In genomic region chr17:4740784-4741183, GRCm38 (mm10) we compare ENCODE assay signal across 13 mouse cellular contexts.
DNase-seq lines count a peak whose midpoint lies in the region; ATAC-seq lines count a peak whose summit lies in the region.
"Had no signal": no experiment of that assay in that cellular context is flagged by ENCODE, and none has a peak within 500 bp of the region (broad histone marks: within the 10 kb centered on the region; RNA-seq: fewer than 3 reads in every experiment).

No protein-coding gene starts in this region.

- H3K4me2 ChIP-seq in hindbrain, embryonic 16.5 days (ENCODE audit: low read length), result no peak overlapping the region
- H3K4me2 ChIP-seq: heart, embryonic 12.5 days; limb, embryonic 13.5 days had no signal

- intact Hi-C loops in left cerebral cortex, postnatal 14 days (cut with DNase I), result no loop called here

- no peaks in the 10 kb centered on the region for H3K27me3 ChIP-seq in hindbrain, embryonic 16.5 days (replicated peaks; ENCODE audit: control insufficient read depth, insufficient read depth, low read length)
- H3K27me3 ChIP-seq: heart, embryonic 12.5 days; limb, embryonic 13.5 days had no signal

- WGBS in hindbrain, embryonic 16.5 days, result 26% methylated on average over 5 of the region's 5 CpGs

- no peak overlapping the region for H3K9ac ChIP-seq in hindbrain, embryonic 16.5 days (ENCODE audit: low read depth, low read length)
- H3K9ac ChIP-seq: forebrain, postnatal 0 days; heart, embryonic 12.5 days; limb, embryonic 13.5 days had no signal

- peaks cover 3% of the 10 kb centered on the region; the same call in 1 of the 2 replicates for H3K4me1 ChIP-seq in hindbrain, embryonic 16.5 days (ENCODE audit: control insufficient read depth, insufficient read depth, low read depth, low read length)

- H3K27ac ChIP-seq in hindbrain, embryonic 16.5 days (ENCODE audit: low read depth, low read length), result no peak overlapping the region
- H3K27ac ChIP-seq: limb, embryonic 13.5 days had no signal

- ATAC-seq in hindbrain, embryonic 16.5 days, result peak; percentile 63; the same call in 1 of the 2 replicates
- ATAC-seq: forebrain, postnatal 0 days had no signal

- no peaks in the 10 kb centered on the region for H3K9me3 ChIP-seq in hindbrain, embryonic 16.5 days (ENCODE audit: control insufficient read depth, low read length)
- H3K9me3 ChIP-seq: heart, embryonic 12.5 days had no signal

- no peaks in the 10 kb centered on the region for H3K36me3 ChIP-seq in hindbrain, embryonic 16.5 days (ENCODE audit: control insufficient read depth, insufficient read depth, low read length)
- H3K36me3 ChIP-seq: heart, embryonic 12.5 days; limb, embryonic 13.5 days had no signal

- no peak overlapping the region for H3K4me3 ChIP-seq in hindbrain, embryonic 16.5 days (ENCODE audit: low read length)
- H3K4me3 ChIP-seq: heart, embryonic 12.5 days; limb, embryonic 13.5 days had no signal

- peak; percentile 13 to 27 for DNase-seq in cerebellum, adult 18-20 months
- no peak for DNase-seq in cerebellum, adult 9-11 months
- DNase-seq in left cerebral cortex, postnatal 14 days (ENCODE audit: low spot score in 2 of 2), result peak; percentile 39 to 54
- DNase-seq in left cerebral cortex, adult 11 months (ENCODE audit: low spot score), result no peak
- peak; percentile 62 for DNase-seq in retina, postnatal 1 day
- DNase-seq in lung, postnatal 36 days, result no peak
- DNase-seq in gastrocnemius, postnatal 25 days, result no peak
- DNase-seq: adrenal gland, adult 2 months; forebrain, postnatal 0 days; kidney, adult 9 months had no signal

Comparison
In these comparisons a context has a peak if more than half of its experiments do, and no peak if none do; other contexts are left out.
1. DNase-seq: peak in cerebellum, adult 18-20 months (2 of 2), left cerebral cortex, postnatal 14 days (2 of 2) and retina, postnatal 1 day (single experiment); none in cerebellum, adult 9-11 months (single experiment), left cerebral cortex, adult 11 months (single experiment), lung, postnatal 36 days (single experiment) and gastrocnemius, postnatal 25 days (single experiment).